Mouse (Mus musculus): ENCODE results near the gene Baz1b.

- TF ChIP-seq CTCF (IDR thresholded peaks at IDR 0.05 in 2 of 3, conservative IDR thresholded peaks at IDR 0.05 in 1 of 3; ENCODE audit: control insufficient read depth in 1 of 3, insufficient read depth in 1 of 3, low read depth in 2 of 3, low read length in 3 of 3, poor library complexity in 1 of 3, severe bottlenecking in 1 of 3) (no peak), RCOR1 (IDR thresholded peaks at IDR 0.05; ENCODE audit: low read depth, low read length) (no peak), TAL1 (IDR thresholded peaks at IDR 0.05; ENCODE audit: low read length) (no peak), ZNF384 (IDR thresholded peaks at IDR 0.05; ENCODE audit: low read depth, low read length) (no peak), ETS1 (IDR thresholded peaks at IDR 0.05; ENCODE audit: low read depth, low read length) (no peak), USF2 (IDR thresholded peaks at IDR 0.05; ENCODE audit: borderline replicate concordance in 1 of 2, insufficient read depth in 1 of 2, low read depth in 1 of 2, low read length in 2 of 2) (no peak), USF1 (IDR thresholded peaks at IDR 0.05; ENCODE audit: low read depth, low read length) (no peak), POLR2A (IDR thresholded peaks at IDR 0.05; ENCODE audit: control insufficient read depth in 1 of 2, insufficient read depth in 1 of 2, low read depth in 1 of 2, low read length in 2 of 2, poor library complexity in 1 of 2) (no peak), POLR2AphosphoS5 (IDR thresholded peaks at IDR 0.05; ENCODE audit: borderline replicate concordance, low read depth, low read length) (no peak), MAX (IDR thresholded peaks at IDR 0.05; ENCODE audit: low read length) (no peak), EP300 (IDR thresholded peaks at IDR 0.05; ENCODE audit: low read depth in 1 of 2, low read length in 2 of 2) (no peak)
Observed at GRCm38 (mm10) chr5:135285211-135285610, 98.1 kb downstream of the Baz1b start.
